Mouse (Mus musculus): ENCODE measurements around the gene Fggy. TPM values are rescaled to one million over a fixed set of nuclear protein-coding genes. Genes with fewer than 3 reads are reported as not detected.

Fggy gene
- polyA plus RNA-seq, 1 experiment: 5.7 TPM

GRCm38 (mm10) chr4:95746954-95747353 is 189.6 kb downstream of the Fggy start:
- no peaks in the 10 kb centered on the region for H3K4me1 ChIP-seq (ENCODE audit: control insufficient read depth, insufficient read depth, low read length)
- H3K36me3 ChIP-seq (ENCODE audit: control insufficient read depth, insufficient read depth, low read length): no peaks in the 10 kb centered on the region
- no peaks in the 10 kb centered on the region for H3K27me3 ChIP-seq (ENCODE audit: control insufficient read depth, insufficient read depth, low read length)
- H3K27ac ChIP-seq (ENCODE audit: control insufficient read depth, insufficient read depth, low read depth, low read length): no peak overlapping the region
- H3K4me3 ChIP-seq (ENCODE audit: control insufficient read depth, low read depth, low read length): no peak overlapping the region
- TF ChIP-seq CTCF (IDR thresholded peaks at IDR 0.05; ENCODE audit: control insufficient read depth, insufficient read depth, insufficient replicate concordance, low read depth, low read length) (no peak), POLR2A (IDR thresholded peaks at IDR 0.05; ENCODE audit: control insufficient read depth, low read depth, low read length) (no peak)

DNA sequence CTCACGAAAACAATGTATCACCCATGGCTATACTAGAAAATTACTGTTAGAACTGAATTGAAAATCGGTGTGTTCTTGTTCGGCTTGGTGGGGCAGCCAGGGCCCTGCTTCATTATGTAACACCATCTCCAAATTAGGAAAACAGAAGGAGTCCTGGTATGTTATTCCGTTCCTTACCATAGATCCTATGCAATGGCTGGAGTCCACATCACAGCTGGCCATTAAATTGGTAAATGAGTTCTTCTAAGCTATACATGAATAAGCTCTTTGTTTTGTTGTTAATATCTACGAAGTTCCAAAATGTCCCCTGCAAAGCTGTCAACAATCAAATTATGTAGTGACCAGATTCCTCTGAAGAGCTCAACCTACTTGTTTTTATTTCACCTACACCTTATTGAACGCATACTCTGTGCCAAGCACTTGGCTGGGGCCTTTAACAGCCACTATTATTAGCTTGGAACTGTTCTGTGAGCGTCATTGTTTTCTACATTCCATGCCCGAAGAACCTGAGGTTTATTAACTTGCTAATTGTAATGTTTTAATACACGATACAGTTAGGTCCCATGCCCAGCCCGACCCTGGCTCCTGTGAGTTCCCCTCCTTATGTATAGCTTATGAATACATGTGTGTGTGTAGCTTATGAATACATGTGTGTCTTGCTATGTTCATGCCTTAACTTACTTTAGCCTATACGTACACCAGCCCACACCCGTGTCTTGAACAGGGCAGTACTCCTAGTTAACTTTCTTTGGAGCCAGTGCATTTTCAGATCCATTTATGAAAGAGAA is 190.3 kb downstream of the Fggy start:
- Histone ChIP-seq H3K4me3 (ENCODE audit: control insufficient read depth, low read depth, low read length) (no peak overlapping the region), H3K4me1 (ENCODE audit: control insufficient read depth, insufficient read depth, low read length) (no peaks in the 10 kb centered on the region), H3K27ac (ENCODE audit: control insufficient read depth, insufficient read depth, low read depth, low read length) (no peak overlapping the region), H3K36me3 (ENCODE audit: control insufficient read depth, insufficient read depth, low read length) (no peaks in the 10 kb centered on the region), H3K27me3 (ENCODE audit: control insufficient read depth, insufficient read depth, low read length) (no peaks in the 10 kb centered on the region)
- TF ChIP-seq CTCF (IDR thresholded peaks at IDR 0.05; ENCODE audit: control insufficient read depth, insufficient read depth, insufficient replicate concordance, low read depth, low read length) (no peak), POLR2A (IDR thresholded peaks at IDR 0.05; ENCODE audit: control insufficient read depth, low read depth, low read length) (no peak)

DNA sequence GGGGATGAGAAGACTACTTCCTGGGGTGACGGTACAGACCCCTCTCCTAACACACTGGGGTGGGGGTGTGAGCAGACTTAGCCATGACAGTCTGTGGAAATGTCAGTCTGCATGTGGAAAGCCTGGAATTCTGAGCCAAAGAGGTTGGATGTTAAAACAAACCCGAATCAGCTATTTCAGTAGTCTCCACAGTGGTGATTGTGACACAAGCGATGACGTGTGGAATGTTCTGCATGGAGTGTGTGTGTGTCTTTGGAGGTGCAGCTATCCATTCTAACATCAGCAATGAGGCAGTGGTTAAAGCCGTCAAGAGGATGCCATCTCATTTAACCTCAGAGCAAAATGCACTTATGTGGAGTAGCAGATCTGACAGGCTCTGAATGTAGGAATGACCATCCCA is 192.9 kb downstream of the Fggy start:
- H3K27ac ChIP-seq (ENCODE audit: control insufficient read depth, insufficient read depth, low read depth, low read length): no peak overlapping the region
- no peaks in the 10 kb centered on the region for H3K36me3 ChIP-seq (ENCODE audit: control insufficient read depth, insufficient read depth, low read length)
- H3K4me1 ChIP-seq (ENCODE audit: control insufficient read depth, insufficient read depth, low read length): no peaks in the 10 kb centered on the region
- H3K27me3 ChIP-seq (ENCODE audit: control insufficient read depth, insufficient read depth, low read length): no peaks in the 10 kb centered on the region
- TF ChIP-seq POLR2A (IDR thresholded peaks at IDR 0.05; ENCODE audit: control insufficient read depth, low read depth, low read length): no peak
- TF ChIP-seq CTCF (IDR thresholded peaks at IDR 0.05; ENCODE audit: control insufficient read depth, insufficient read depth, insufficient replicate concordance, low read depth, low read length): no peak
- H3K4me3 ChIP-seq (ENCODE audit: control insufficient read depth, low read depth, low read length): no peak overlapping the region

DNA sequence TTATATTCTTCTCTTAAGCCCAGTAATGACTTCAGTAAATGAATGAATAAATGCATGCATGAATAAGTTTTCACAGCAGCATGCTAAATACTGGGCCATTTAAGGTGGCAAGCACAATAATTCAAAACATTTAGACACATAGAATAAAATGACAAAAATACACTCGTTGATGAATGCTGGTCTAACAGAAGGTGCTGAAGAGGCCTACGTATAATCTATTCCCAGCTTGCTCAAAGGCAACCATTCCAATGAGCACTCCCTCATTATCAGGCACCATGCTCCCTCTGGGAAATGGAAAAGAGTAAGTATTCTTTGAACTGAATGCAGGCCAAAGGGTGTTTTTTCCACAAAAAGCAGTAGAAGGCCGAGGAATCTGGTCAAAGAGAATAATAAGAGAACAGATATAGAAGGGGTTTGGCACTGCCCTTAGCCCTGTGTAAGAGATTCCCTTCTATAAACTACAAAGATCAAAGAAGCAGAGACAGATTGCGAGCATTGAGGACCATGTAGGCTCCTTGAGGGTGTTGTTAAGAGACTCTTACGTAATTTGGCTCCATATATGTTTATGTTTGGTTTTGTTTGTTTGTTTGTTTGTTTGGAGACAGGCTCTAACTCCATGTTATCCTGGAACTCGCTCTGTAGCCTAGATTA is 195.4 kb downstream of the Fggy start:
- TF ChIP-seq POLR2A (IDR thresholded peaks at IDR 0.05; ENCODE audit: control insufficient read depth, low read depth, low read length) (no peak), CTCF (IDR thresholded peaks at IDR 0.05; ENCODE audit: control insufficient read depth, insufficient read depth, insufficient replicate concordance, low read depth, low read length) (no peak)

DNA sequence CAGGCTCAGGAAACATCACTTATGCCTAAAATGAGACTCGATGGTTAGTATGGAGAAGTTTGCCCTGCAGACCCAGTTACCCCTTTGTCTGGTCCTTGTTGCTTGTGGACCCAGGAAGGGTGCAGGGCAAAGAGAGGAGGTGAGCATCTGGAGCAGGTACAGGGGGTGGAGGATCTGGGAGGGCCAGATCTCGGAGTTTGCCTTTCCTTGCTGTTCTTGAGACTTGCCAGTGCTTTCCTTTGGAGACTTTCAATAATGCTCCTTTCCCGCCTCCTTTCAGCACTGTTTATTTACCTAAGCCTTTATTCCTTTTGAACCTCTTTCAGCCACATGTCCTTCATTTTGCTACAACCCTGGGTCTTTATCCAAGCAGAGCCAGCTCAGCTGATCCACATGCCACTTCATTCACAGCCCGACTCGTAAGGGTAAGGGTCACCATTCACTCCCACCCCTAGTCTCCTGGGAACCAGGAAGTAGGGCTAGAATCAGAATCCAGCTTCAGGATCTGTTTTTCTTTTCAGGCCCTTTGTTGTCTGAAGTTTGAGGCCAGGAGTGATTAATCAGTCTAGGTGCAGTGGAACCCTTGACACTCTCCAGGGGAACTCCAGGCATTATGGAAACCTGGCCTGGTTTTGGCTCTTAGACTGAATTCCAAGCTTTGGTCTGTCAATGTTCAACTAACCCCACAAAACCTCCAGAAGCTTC is 201.9 kb downstream of the Fggy start:
- no peak overlapping the region for H3K4me3 ChIP-seq (ENCODE audit: control insufficient read depth, low read depth, low read length)
- no peak overlapping the region for H3K27ac ChIP-seq (ENCODE audit: control insufficient read depth, insufficient read depth, low read depth, low read length)
- no peak for TF ChIP-seq CTCF (IDR thresholded peaks at IDR 0.05; ENCODE audit: control insufficient read depth, insufficient read depth, insufficient replicate concordance, low read depth, low read length)
- no peak for TF ChIP-seq POLR2A (IDR thresholded peaks at IDR 0.05; ENCODE audit: control insufficient read depth, low read depth, low read length)
- no peaks in the 10 kb centered on the region for H3K4me1 ChIP-seq (ENCODE audit: control insufficient read depth, insufficient read depth, low read length)
- H3K36me3 ChIP-seq (ENCODE audit: control insufficient read depth, insufficient read depth, low read length): no peaks in the 10 kb centered on the region
- no peaks in the 10 kb centered on the region for H3K27me3 ChIP-seq (ENCODE audit: control insufficient read depth, insufficient read depth, low read length)

More for the DNA sequence above, 195.4 kb downstream of the Fggy start:
- Histone ChIP-seq H3K4me3 (ENCODE audit: control insufficient read depth, low read depth, low read length) (no peak overlapping the region), H3K27ac (ENCODE audit: control insufficient read depth, insufficient read depth, low read depth, low read length) (no peak overlapping the region), H3K4me1 (ENCODE audit: control insufficient read depth, insufficient read depth, low read length) (no peaks in the 10 kb centered on the region), H3K27me3 (ENCODE audit: control insufficient read depth, insufficient read depth, low read length) (no peaks in the 10 kb centered on the region), H3K36me3 (ENCODE audit: control insufficient read depth, insufficient read depth, low read length) (no peaks in the 10 kb centered on the region)

- Histone ChIP-seq H3K36me3 (ENCODE audit: control insufficient read depth, insufficient read depth, low read length) (no peaks in the 10 kb centered on the region), H3K4me1 (ENCODE audit: control insufficient read depth, insufficient read depth, low read length) (no peaks in the 10 kb centered on the region), H3K4me3 (ENCODE audit: control insufficient read depth, low read depth, low read length) (no peak overlapping the region), H3K27me3 (ENCODE audit: control insufficient read depth, insufficient read depth, low read length) (no peaks in the 10 kb centered on the region), H3K27ac (ENCODE audit: control insufficient read depth, insufficient read depth, low read depth, low read length) (no peak overlapping the region)
- no peak for TF ChIP-seq CTCF (IDR thresholded peaks at IDR 0.05; ENCODE audit: control insufficient read depth, insufficient read depth, insufficient replicate concordance, low read depth, low read length)
These were observed 208.1 kb downstream of the Fggy start for GRCm38 (mm10) chr4:95765359-95765758.

DNA sequence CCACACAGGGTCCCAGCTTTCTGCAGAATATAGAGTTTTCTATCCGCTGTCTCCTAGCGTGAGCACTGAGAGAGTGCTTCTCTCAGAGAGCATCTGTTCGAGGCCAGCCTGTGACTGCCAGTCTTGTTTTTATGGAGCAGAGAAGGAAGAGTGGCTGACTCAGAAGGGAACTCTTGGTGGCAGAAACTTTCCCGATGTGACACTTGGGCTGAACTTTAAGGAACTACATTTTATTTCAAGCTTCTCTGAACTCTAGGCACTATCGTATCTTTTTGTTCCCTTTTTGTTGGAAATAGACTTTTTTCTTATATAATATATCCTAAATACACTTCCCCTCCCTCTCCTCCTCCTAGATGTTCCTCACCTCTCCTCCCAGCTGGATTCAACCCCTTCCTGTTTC is 213.2 kb downstream of the Fggy start:
- Histone ChIP-seq H3K36me3 (ENCODE audit: control insufficient read depth, insufficient read depth, low read length) (no peaks in the 10 kb centered on the region), H3K4me3 (ENCODE audit: control insufficient read depth, low read depth, low read length) (no peak overlapping the region), H3K4me1 (ENCODE audit: control insufficient read depth, insufficient read depth, low read length) (no peaks in the 10 kb centered on the region), H3K27me3 (ENCODE audit: control insufficient read depth, insufficient read depth, low read length) (no peaks in the 10 kb centered on the region), H3K27ac (ENCODE audit: control insufficient read depth, insufficient read depth, low read depth, low read length) (no peak overlapping the region)
- TF ChIP-seq POLR2A (IDR thresholded peaks at IDR 0.05; ENCODE audit: control insufficient read depth, low read depth, low read length): no peak
- TF ChIP-seq CTCF (IDR thresholded peaks at IDR 0.05; ENCODE audit: control insufficient read depth, insufficient read depth, insufficient replicate concordance, low read depth, low read length): no peak
